Mouse (Mus musculus): ENCODE data around the gene Usp47.
A peak's percentile ranks its signal among the peaks of the same experiment; 100 is the strongest.

The Usp47 gene

GRCm38 (mm10) chr7:112023150-112023600 lies at the start of gene Usp47:
Gene Usp47, plus strand, starts transcription at chr7:112023504.
- DNase-seq = peak; percentile 77 to 93

GRCm38 (mm10) chr7:111976401-111976800 lies 46.9 kb upstream of the Usp47 start:
- no peak for DNase-seq

- DNase-seq = no peak
Measured at GRCm38 (mm10) chr7:111977871-111978270, 45.4 kb upstream of the Usp47 start.

GRCm38 (mm10) chr7:111982296-111982695 lies 41.0 kb upstream of the Usp47 start:
- no peak for DNase-seq

DNA sequence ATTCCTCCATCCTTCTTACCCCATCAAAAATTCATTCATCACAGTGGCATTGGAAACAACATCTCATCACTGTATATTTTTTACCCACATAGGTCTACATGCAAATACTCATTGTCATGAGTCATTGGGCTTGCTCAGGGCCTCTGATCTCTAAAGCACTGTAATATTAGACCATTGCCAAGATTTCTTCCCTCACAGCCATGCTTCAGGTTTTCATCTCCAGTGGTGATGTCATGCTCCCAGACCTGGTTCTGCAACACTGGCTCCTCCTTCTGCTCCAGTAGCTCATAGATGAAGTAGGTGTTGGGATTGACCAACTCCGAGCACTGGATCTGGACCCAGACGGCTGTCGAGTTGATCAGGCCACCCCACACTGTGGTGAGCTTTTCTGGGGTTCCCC lies 38.8 kb upstream of the Usp47 start:
- DNase-seq = no peak

- no peak for DNase-seq
Measured at GRCm38 (mm10) chr7:111985266-111985665, 38.0 kb upstream of the Usp47 start.

GRCm38 (mm10) chr7:111986906-111987305 lies 36.4 kb upstream of the Usp47 start:
- DNase-seq = no peak

- DNase-seq = no peak
Measured at GRCm38 (mm10) chr7:111997441-111997840, 25.9 kb upstream of the Usp47 start.

GRCm38 (mm10) chr7:111998446-111999004 lies 24.8 kb upstream of the Usp47 start:
- no peak for DNase-seq

DNA sequence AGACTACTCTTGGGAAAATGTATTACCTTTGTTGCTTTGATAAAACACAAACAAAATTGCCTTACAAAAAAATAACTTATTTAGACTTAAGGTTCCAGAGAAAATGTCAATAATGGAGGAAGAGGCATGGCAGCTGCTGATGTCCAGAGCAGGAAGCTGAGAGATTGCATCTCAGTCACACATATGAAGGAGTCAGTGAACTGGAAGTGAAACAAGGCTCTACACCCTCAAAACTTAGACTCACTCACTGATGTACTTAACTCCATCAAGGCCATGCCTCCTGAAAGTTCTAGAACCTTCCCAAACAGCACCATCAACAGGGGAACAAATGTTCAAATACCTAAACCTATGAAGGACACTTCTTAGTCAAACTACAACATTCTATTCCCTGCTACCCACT lies 23.9 kb upstream of the Usp47 start:
- DNase-seq = no peak

GRCm38 (mm10) chr7:112000166-112000565 lies 23.1 kb upstream of the Usp47 start:
- DNase-seq = no peak

DNA sequence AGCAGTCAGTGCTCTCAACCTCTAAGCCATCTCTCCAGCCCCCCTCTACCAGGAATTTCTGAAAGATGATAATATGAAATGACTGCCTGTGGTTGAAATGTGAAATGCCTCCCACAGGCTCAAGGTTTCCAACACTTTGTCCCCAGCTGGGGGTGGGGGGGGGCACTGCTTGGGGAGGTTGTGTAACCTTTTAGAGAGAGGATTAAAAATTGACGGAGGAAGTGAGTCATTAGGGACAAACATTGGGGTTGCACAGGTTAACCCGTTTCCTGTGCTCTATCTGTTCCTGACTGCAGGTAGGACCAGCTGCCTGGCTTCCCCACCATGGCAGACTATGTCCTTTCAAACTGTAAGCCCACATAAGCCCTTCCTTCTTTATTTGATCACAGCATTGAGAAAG lies 12.8 kb upstream of the Usp47 start:
- DNase-seq = no peak

GRCm38 (mm10) chr7:112010976-112011375 lies 12.3 kb upstream of the Usp47 start:
- no peak for DNase-seq

DNA sequence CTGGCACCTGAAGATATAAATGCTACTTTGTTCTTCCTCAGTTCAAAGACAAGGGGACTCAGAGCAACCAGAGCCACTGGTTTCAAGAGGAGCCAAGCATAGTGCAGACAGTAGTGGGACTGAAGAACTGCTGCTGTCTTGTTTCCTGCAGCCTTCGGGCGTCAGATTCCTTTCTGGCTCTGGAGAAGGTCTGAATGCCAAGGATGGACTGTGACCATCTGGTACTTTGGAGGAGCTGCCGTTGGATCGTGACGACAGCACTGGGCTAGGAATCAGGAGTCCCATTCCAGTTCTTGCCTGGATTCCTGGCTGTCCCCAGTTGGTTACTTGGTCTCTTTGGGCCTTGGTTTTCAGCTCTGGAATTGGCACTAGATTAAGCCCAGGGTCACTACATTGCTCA lies 11.2 kb upstream of the Usp47 start:
- peak in 1 of 2 experiments; percentile 27 for DNase-seq

GRCm38 (mm10) chr7:112012621-112013177 lies 10.6 kb upstream of the Usp47 start:
- DNase-seq = no peak

- DNase-seq = no peak
Measured at GRCm38 (mm10) chr7:112014148-112014547, 9.2 kb upstream of the Usp47 start.

DNA sequence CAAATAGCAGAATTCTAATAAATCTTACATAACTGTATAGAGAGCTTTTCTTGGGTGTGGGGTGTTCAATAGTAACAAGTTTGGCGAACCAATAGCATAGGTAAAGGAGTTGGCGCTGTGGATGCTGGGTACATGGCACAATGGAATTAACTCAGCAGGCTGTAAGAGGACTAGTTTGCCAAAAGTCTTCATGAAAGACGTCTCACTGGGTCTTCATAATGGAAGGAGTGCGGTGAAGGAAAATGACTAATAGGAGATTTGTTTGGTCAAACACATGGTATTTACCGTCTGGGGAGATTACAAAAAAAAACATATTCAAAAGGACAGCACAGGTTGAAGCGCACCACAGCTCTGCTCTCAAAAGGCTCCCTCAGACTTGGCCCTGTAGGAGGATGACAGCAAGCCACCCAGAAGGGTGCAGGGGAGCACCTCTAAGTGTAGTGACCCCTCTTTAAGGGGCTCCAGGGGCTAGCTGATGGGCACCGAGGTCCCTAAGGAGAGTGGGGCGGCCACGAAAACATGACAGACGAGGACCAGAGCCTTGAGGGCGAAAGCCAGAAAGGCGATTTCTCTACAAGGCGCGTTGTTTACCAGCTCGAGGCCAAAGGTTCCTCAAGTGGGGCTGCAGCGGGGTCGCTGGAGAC lies 676 bp upstream of the Usp47 start:
- no peak for DNase-seq

DNA sequence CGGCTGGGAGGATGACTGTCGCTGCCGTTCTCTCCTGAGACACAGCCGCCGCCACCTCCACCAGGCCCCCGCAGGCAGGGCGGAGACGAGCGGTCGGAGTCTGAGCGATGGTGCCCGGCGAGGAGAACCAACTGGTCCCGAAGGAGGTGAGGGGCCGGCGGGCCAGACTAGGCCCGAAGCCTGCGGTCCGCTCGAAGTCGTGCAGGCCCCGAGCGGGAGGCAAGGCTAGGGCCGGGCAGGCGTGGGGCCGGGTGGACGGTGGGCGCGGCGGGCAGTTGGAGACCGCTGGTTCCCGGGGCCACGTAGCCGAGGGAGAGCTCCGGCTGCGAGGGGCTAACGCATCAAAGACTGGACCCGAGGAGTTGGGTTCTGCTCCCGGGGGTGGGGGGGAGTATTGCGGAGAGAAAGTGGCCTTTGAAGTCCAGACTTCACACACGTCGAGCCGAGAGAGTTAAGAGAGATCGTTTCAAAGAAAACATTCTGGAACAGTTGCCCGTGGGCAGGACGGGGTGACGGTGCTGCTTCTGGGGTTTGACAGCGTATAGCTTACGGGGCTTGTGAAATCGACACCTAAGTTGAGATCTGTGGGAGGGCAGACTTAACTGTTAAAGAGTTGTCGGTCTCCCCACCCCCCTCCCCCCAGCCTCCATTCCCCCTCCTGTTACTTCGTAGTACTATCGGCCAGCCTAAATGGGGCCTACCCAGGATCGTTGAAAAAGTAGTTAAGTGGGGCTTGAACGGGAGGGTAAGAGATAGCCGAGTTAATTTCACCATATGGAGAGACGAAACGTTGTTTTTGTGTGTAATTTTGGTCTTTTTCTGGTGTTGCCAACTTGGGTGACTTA lies 519 bp downstream of the Usp47 start:
- DNase-seq = peak in 1 of 2 experiments; percentile 42

DNA sequence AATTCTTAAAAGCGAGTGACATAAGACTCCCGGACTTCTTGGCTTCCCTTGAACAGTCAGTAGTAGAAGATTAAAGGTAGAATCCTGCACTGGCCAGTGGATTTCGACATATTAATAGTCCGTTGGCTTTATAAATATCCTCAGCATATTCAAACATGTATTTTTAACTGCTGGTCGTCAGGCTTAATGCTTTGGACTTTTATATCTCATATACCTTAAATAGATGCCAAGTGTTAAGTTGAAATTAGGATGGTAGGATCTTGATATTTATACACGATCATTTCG lies 1.1 kb downstream of the Usp47 start:
- no peak for DNase-seq

- no peak for DNase-seq
Measured at GRCm38 (mm10) chr7:112024856-112025255, 1.6 kb downstream of the Usp47 start.

DNA sequence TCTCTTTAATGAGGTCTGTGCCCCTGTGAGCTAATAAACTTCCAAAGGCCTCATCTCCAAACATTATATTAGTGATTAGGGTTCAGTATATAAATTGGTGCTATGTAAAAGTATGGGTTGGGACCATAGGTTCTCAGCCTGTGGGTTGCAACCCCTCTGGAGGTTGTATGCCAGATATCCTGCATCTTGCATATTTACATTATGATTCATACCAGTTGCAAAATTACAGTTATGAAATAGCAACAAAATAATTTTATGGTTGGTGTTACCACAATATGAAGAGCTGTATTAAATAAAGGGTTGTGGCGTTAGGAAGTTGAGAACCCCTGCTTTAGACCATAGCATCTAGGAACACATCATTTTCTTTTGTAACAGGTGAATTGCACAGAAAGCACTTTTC lies 7.3 kb downstream of the Usp47 start:
- no peak for DNase-seq

- DNase-seq = no peak
Measured at GRCm38 (mm10) chr7:112035804-112036203, 12.5 kb downstream of the Usp47 start.

DNA sequence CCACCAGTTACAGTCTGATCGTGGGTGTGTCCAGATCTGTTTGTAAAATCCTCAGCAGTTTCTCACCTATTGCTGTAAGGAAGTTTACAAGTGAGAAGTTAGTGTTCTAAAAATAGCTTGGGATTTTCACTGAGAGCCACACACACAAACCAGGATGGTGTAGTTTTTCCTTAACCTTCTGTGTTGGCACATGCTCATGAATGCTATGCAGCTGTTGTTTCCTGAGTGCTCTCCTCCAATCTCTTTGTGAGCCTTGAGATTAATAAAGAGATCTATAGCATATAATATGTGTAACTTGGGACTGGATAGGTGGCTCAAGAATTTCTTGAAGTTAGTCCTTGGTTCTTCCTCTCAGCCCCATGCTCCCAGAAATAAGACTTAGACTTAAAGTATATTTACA lies 13.3 kb downstream of the Usp47 start:
- no peak for DNase-seq

DNA sequence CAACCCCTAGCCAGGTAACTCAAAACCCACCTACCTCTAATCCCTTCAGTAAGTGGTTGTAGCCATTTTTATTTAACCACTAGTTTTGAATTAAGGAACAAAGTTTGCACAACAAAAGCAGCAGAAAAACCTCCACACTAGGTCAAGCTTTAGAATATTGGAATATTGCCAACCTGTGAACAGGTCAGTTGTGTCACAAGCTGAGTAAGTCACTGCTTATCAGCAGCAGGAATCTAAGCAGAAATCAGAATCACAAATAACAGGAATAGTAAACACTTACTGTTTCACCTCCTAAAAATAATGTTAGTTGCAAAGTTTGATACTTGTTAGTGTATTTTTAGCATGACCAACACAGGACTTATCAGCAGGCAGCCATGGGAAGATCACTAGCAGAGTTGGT lies 17.0 kb downstream of the Usp47 start:
- no peak for DNase-seq

All from kidney, postnatal 36 days (tissue).